Mouse (Mus musculus) monocyte, adult 2 months (primary cell): ENCODE data around the gene Mlxip.

ENCODE experiments used
- DNase-seq, 2 experiments: peaks; one replicate each; pipeline ENCODE4 v3.0.0; 2022; ENCODE audit warnings: low spot score in 2 of 2, low read depth in 1 of 2

The Mlxip gene

GRCm38 (mm10) chr5:123501973-123502372 lies 107.4 kb downstream of the Mlxip start:
- no peak for DNase-seq
